Mouse (Mus musculus): ENCODE data around the gene Dyrk1b. TPM values are rescaled to one million over a fixed set of nuclear protein-coding genes. Genes with fewer than 3 reads are reported as not detected.
"Not testable (repeated sequence)": the region's sequence is repeated elsewhere in the genome, so short reads cannot be mapped to it uniquely, and the experiment has no call there.

Gene Dyrk1b
- polyA plus RNA-seq, 1 experiment from 2014 or later = 17.6 TPM

GRCm38 (mm10) chr7:28226836-28227235, 47.6 kb downstream of the Dyrk1b start:
- H3K36me3 ChIP-seq; H3K27ac ChIP-seq; H3K4me3 ChIP-seq (replicated peaks); H3K27me3 ChIP-seq; H3K9ac ChIP-seq (replicated peaks); H3K4me1 ChIP-seq (replicated peaks); ATAC-seq (ENCODE audit: insufficient number of reproducible peaks, insufficient read depth, low FRiP score, low TSS enrichment, low read depth); H3K4me2 ChIP-seq: not testable (repeated sequence)
- peaks cover 12% of the 10 kb centered on the region; the same call in 1 of the 2 replicates for H3K9me3 ChIP-seq
- 79% methylated on average over 4 of the region's 4 CpGs for WGBS

- WGBS = 91% methylated on average over 4 of the region's 4 CpGs
- not testable (repeated sequence) for H3K27ac ChIP-seq; H3K4me3 ChIP-seq (replicated peaks); H3K9ac ChIP-seq (replicated peaks); ATAC-seq (ENCODE audit: insufficient number of reproducible peaks, insufficient read depth, low FRiP score, low TSS enrichment, low read depth); H3K4me2 ChIP-seq; H3K36me3 ChIP-seq; H3K4me1 ChIP-seq (replicated peaks); H3K27me3 ChIP-seq
- H3K9me3 ChIP-seq = peaks cover 12% of the 10 kb centered on the region; the same call in 1 of the 2 replicates
Observed at GRCm38 (mm10) chr7:28227421-28227820, 48.2 kb downstream of the Dyrk1b start.

Other genes starting within 250 kb of the Dyrk1b start
- gene Zfp780b, start 200.3 kb upstream of the Dyrk1b start, polyA plus RNA-seq (2016; fragmentation: Nextera tagmentation; extraction: Ambion mirVana) = 25.4 and 25.7 TPM in 2 replicates
- gene Zfp850, start 165.4 kb upstream of the Dyrk1b start, polyA plus RNA-seq (2016; fragmentation: Nextera tagmentation; extraction: Ambion mirVana) = 5.5 and 8.2 TPM in 2 replicates
- gene Psmc4, start 129.4 kb upstream of the Dyrk1b start, polyA plus RNA-seq (2016; fragmentation: Nextera tagmentation; extraction: Ambion mirVana) = 357 and 364 TPM in 2 replicates
- 0.25 and 0.63 TPM in 2 replicates for gene Fcgbp, start 108.2 kb upstream of the Dyrk1b start, polyA plus RNA-seq (2016; fragmentation: Nextera tagmentation; extraction: Ambion mirVana)
- gene 9530053A07Rik, start 50.0 kb upstream of the Dyrk1b start, polyA plus RNA-seq (2016; fragmentation: Nextera tagmentation; extraction: Ambion mirVana) = 0.04 and 0.05 TPM in 2 replicates
- gene Fbl, start 9.8 kb upstream of the Dyrk1b start, polyA plus RNA-seq (2016; fragmentation: Nextera tagmentation; extraction: Ambion mirVana) = 159 and 169 TPM in 2 replicates
- gene Eid2, start 88.4 kb downstream of the Dyrk1b start, polyA plus RNA-seq (2016; fragmentation: Nextera tagmentation; extraction: Ambion mirVana) = 5.4 and 18.9 TPM in 2 replicates
- 17.6 and 18.5 TPM in 2 replicates for gene Eid2b, start 98.3 kb downstream of the Dyrk1b start, polyA plus RNA-seq (2016; fragmentation: Nextera tagmentation; extraction: Ambion mirVana)
- not detected in 2 replicates for gene Selenov, start 111.7 kb downstream of the Dyrk1b start, polyA plus RNA-seq (2016; fragmentation: Nextera tagmentation; extraction: Ambion mirVana)
- gene Dll3, start 122.8 kb downstream of the Dyrk1b start, polyA plus RNA-seq (2016; fragmentation: Nextera tagmentation; extraction: Ambion mirVana) = 3.5 and 3.7 TPM in 2 replicates
- gene Timm50, start 132.6 kb downstream of the Dyrk1b start, polyA plus RNA-seq (2016; fragmentation: Nextera tagmentation; extraction: Ambion mirVana) = 166 and 169 TPM in 2 replicates
- gene Supt5, start 159.3 kb downstream of the Dyrk1b start, polyA plus RNA-seq (2016; fragmentation: Nextera tagmentation; extraction: Ambion mirVana) = 99.0 and 117 TPM in 2 replicates
- 915 and 927 TPM in 2 replicates for gene Rps16, start 171.2 kb downstream of the Dyrk1b start, polyA plus RNA-seq (2016; fragmentation: Nextera tagmentation; extraction: Ambion mirVana)
- gene Plekhg2, start 193.1 kb downstream of the Dyrk1b start, polyA plus RNA-seq (2016; fragmentation: Nextera tagmentation; extraction: Ambion mirVana) = 96.9 and 106 TPM in 2 replicates
- gene Zfp36, start 200.8 kb downstream of the Dyrk1b start, polyA plus RNA-seq (2016; fragmentation: Nextera tagmentation; extraction: Ambion mirVana) = 7.1 and 7.7 TPM in 2 replicates
- gene Med29, start 213.2 kb downstream of the Dyrk1b start, polyA plus RNA-seq (2016; fragmentation: Nextera tagmentation; extraction: Ambion mirVana) = 45.4 and 51.6 TPM in 2 replicates
- gene Paf1, start 213.5 kb downstream of the Dyrk1b start, polyA plus RNA-seq (2016; fragmentation: Nextera tagmentation; extraction: Ambion mirVana) = 83.0 and 86.8 TPM in 2 replicates

Data from limb, embryonic 12.5 days (tissue).